Mouse (Mus musculus) thymus, adult 2 months (tissue): ENCODE results near the gene Pacrg.

Source experiments
- CTCF ChIP-seq: fragments of 200-500 bp; IDR thresholded peaks from 2 replicates; pipeline ENCODE4 v1.5.1; 2012; ENCODE audit warnings: mild to moderate bottlenecking, control low read depth, low read length, moderate library complexity, borderline replicate concordance; ENCODE audit not compliant: control insufficient read depth, poor library complexity, insufficient read depth; ENCODE audit errors: extremely low read depth
- POLR2A ChIP-seq: fragments of 200-500 bp; IDR thresholded peaks from 2 replicates; pipeline ENCODE4 v1.6.1; 2012; ENCODE audit warnings: mild to moderate bottlenecking, low read length, control low read depth, moderate library complexity; ENCODE audit not compliant: control insufficient read depth, poor library complexity, insufficient read depth; ENCODE audit errors: extremely low read depth

DNA sequence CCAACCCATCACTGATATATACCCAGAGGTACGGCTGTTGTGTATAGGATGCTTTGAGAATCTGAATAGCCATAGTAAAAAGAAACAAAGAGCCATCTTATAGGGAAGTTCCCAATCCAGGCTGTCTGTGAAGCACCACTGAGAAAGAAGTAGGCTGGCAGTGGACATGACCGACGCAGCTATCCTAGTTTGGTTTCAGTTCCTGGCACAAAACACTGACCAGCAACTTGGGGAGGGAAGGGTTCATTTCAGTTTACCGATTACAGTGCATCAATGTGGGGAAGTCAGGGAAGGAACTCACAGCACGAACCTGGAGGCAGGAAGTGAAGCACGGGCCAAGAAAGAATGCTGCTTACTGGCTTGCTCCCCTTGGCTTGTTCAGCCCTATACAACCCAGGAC is 456.7 kb downstream of the Pacrg start:
- TF ChIP-seq POLR2A (no peak), CTCF (no peak)
